Mouse (Mus musculus): ENCODE measurements around the gene Gm20388. TPM values are rescaled to one million over a fixed set of nuclear protein-coding genes. Genes with fewer than 3 reads are reported as not detected.

Gene Gm20388
- total and polyA plus RNA-seq, 2 experiments from 2014 or later, result 51.3 TPM; not detected in 1

DNA sequence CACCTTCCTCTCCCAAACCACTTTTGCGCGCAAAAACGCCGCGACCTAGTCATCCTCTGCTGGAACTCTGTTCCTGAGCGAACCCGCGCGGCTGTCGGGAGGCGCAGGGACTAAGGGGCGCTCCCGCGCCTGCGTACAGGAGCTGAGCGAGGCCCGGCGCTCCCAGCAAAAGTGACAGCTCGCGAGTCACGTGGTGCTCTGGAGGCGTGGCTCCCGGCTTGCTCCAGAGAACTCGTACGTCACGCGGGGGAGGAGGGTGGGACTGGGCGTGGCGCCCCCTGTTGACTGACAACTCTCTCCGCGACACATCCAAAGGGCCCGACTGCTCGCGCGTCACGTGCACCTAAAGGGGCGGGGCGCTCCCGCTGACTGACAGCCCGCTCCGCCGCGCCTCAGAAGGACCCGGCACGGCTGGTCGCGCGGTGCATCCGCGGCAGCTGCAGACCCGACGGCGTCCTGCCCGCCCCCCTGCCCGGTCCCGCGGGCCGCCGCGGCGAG, 203.2 kb downstream of the Gm20388 start, which contains the start of gene 6430548M08Rik:
Gene 6430548M08Rik (plus strand): TSS at position 395 of the 498 bp plus-strand sequence.
- peak; percentile 57; the same call in 1 of the 2 replicates for TF ChIP-seq CTCF (IDR thresholded peaks at IDR 0.05; ENCODE audit: low read depth)
- ATAC-seq, result peak; percentile 97
- Histone ChIP-seq H3K4me2 (ENCODE audit: low read depth) (peak within 1 kb of the TSS; percentile 84), H3K36me3 (ENCODE audit: insufficient read depth) (no peaks in the 10 kb centered on the region), H3K9ac (peak within 1 kb of the TSS; percentile 84), H3K27me3 (ENCODE audit: insufficient read depth, low read length) (no peaks in the 10 kb centered on the region), H3K4me1 (ENCODE audit: insufficient read depth) (no peaks in the 10 kb centered on the region), H3K9me3 (ENCODE audit: low read length) (no peaks in the 10 kb centered on the region), H3K4me3 (ENCODE audit: low read depth, low read length) (peak within 1 kb of the TSS; percentile 84), H3K27ac (ENCODE audit: low read depth, low read length) (peak within 1 kb of the TSS; percentile 79)
- WGBS, result under 1% methylated on average over 61 of the region's 61 CpGs
- DNase-seq, result peak; percentile 100

- H3K4me3 ChIP-seq (ENCODE audit: low read depth, low read length), result peak overlapping the region; percentile 84
- no peaks in the 10 kb centered on the region for H3K9me3 ChIP-seq (ENCODE audit: low read length)
- no peaks in the 10 kb centered on the region for H3K27me3 ChIP-seq (ENCODE audit: insufficient read depth, low read length)
- no peak for TF ChIP-seq CTCF (IDR thresholded peaks at IDR 0.05; ENCODE audit: low read depth)
- DNase-seq (no peak), ATAC-seq (peak; percentile 25; the same call in 1 of the 2 replicates)
- WGBS, result 1% methylated on average over 46 of the region's 46 CpGs
- H3K9ac ChIP-seq, result peak overlapping the region; percentile 84
- H3K4me1 ChIP-seq (ENCODE audit: insufficient read depth), result no peaks in the 10 kb centered on the region
- H3K4me2 ChIP-seq (ENCODE audit: low read depth), result peak overlapping the region; percentile 77
- peak overlapping the region; percentile 79 for H3K27ac ChIP-seq (ENCODE audit: low read depth, low read length)
- H3K36me3 ChIP-seq (ENCODE audit: insufficient read depth), result no peaks in the 10 kb centered on the region
Observed at GRCm38 (mm10) chr8:120114315-120114841, 203.7 kb downstream of the Gm20388 start.

DNA sequence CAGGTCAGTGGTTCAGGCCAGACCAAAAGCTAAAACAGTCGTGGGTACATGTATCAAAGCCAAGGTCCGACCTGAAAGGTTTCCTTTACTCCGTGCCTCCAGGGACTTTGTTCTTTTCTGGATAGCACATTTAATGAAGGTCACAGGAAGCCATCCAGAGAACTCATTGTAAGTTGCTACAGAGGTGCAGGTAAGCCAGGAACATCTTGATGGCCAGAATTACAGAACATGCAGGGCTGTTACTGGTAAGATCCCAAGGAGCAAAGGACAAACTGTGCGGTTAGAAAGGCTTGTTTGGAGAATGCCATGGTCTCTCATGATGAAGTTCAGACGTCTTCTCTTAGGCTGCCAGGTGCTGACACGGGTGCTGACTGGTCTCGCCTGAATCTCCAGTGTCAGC, 206.0 kb downstream of the Gm20388 start:
- no peak for TF ChIP-seq CTCF (IDR thresholded peaks at IDR 0.05; ENCODE audit: low read depth)
- no peak overlapping the region for H3K9ac ChIP-seq
- no peak for DNase-seq

GRCm38 (mm10) chr8:120118162-120118561, 207.5 kb downstream of the Gm20388 start:
- Histone ChIP-seq H3K27ac (ENCODE audit: low read depth, low read length) (no peak overlapping the region), H3K4me2 (ENCODE audit: low read depth) (no peak overlapping the region), H3K4me3 (ENCODE audit: low read depth, low read length) (no peak overlapping the region), H3K27me3 (ENCODE audit: insufficient read depth, low read length) (no peaks in the 10 kb centered on the region), H3K36me3 (ENCODE audit: insufficient read depth) (no peaks in the 10 kb centered on the region), H3K9me3 (ENCODE audit: low read length) (no peaks in the 10 kb centered on the region), H3K4me1 (ENCODE audit: insufficient read depth) (no peaks in the 10 kb centered on the region), H3K9ac (no peak overlapping the region)
- DNase-seq, result no peak
- 84% methylated on average over 9 of the region's 9 CpGs for WGBS
- no peak for TF ChIP-seq CTCF (IDR thresholded peaks at IDR 0.05; ENCODE audit: low read depth)
- ATAC-seq, result no peak

More for the DNA sequence above, 206.0 kb downstream of the Gm20388 start:
- Histone ChIP-seq H3K36me3 (ENCODE audit: insufficient read depth) (no peaks in the 10 kb centered on the region), H3K27ac (ENCODE audit: low read depth, low read length) (no peak overlapping the region), H3K4me1 (ENCODE audit: insufficient read depth) (no peaks in the 10 kb centered on the region), H3K4me2 (ENCODE audit: low read depth) (no peak overlapping the region), H3K27me3 (ENCODE audit: insufficient read depth, low read length) (no peaks in the 10 kb centered on the region), H3K4me3 (ENCODE audit: low read depth, low read length) (no peak overlapping the region), H3K9me3 (ENCODE audit: low read length) (no peaks in the 10 kb centered on the region)
- ATAC-seq, result no peak
- WGBS, result 75% methylated on average over 7 of the region's 7 CpGs

- Histone ChIP-seq H3K9me3 (ENCODE audit: low read length) (no peaks in the 10 kb centered on the region), H3K4me3 (ENCODE audit: low read depth, low read length) (no peak overlapping the region), H3K27ac (ENCODE audit: low read depth, low read length) (no peak overlapping the region), H3K4me1 (ENCODE audit: insufficient read depth) (no peaks in the 10 kb centered on the region), H3K36me3 (ENCODE audit: insufficient read depth) (no peaks in the 10 kb centered on the region), H3K4me2 (ENCODE audit: low read depth) (no peak overlapping the region), H3K27me3 (ENCODE audit: insufficient read depth, low read length) (no peaks in the 10 kb centered on the region), H3K9ac (no peak overlapping the region)
- 68% methylated on average over 5 of the region's 5 CpGs for WGBS
- no peak for TF ChIP-seq CTCF (IDR thresholded peaks at IDR 0.05; ENCODE audit: low read depth)
- ATAC-seq (no peak), DNase-seq (no peak)
Observed at GRCm38 (mm10) chr8:120118847-120119246, 208.2 kb downstream of the Gm20388 start.

- Histone ChIP-seq H3K9ac (0 out of 2 replicates have a peak overlapping the region, but pooled peaks have one; percentile 10), H3K27ac (ENCODE audit: low read depth, low read length) (no peak overlapping the region), H3K4me3 (ENCODE audit: low read depth, low read length) (no peak overlapping the region), H3K36me3 (ENCODE audit: insufficient read depth) (no peaks in the 10 kb centered on the region), H3K9me3 (ENCODE audit: low read length) (no peaks in the 10 kb centered on the region), H3K27me3 (ENCODE audit: insufficient read depth, low read length) (no peaks in the 10 kb centered on the region), H3K4me1 (ENCODE audit: insufficient read depth) (no peaks in the 10 kb centered on the region), H3K4me2 (ENCODE audit: low read depth) (no peak overlapping the region)
- WGBS, result 60% methylated on average over 3 of the region's 3 CpGs
- ATAC-seq (no peak; the same call in 1 of the 2 replicates), DNase-seq (no peak)
- no peak for TF ChIP-seq CTCF (IDR thresholded peaks at IDR 0.05; ENCODE audit: low read depth)
Observed at GRCm38 (mm10) chr8:120119429-120119828, 208.8 kb downstream of the Gm20388 start.

- H3K9me3 ChIP-seq (ENCODE audit: low read length), result no peaks in the 10 kb centered on the region
- WGBS, result 62% methylated on average over 6 of the region's 6 CpGs
- no peak for ATAC-seq
- no peak for DNase-seq
- no peak overlapping the region for H3K4me3 ChIP-seq (ENCODE audit: low read depth, low read length)
- H3K4me2 ChIP-seq (ENCODE audit: low read depth), result no peak overlapping the region
- H3K27ac ChIP-seq (ENCODE audit: low read depth, low read length), result no peak overlapping the region
- H3K9ac ChIP-seq, result 0 out of 2 replicates have a peak overlapping the region, but pooled peaks have one; percentile 10
- TF ChIP-seq CTCF (IDR thresholded peaks at IDR 0.05; ENCODE audit: low read depth), result no peak
- H3K36me3 ChIP-seq (ENCODE audit: insufficient read depth), result no peaks in the 10 kb centered on the region
- no peaks in the 10 kb centered on the region for H3K4me1 ChIP-seq (ENCODE audit: insufficient read depth)
- no peaks in the 10 kb centered on the region for H3K27me3 ChIP-seq (ENCODE audit: insufficient read depth, low read length)
Observed at GRCm38 (mm10) chr8:120119931-120120330, 209.3 kb downstream of the Gm20388 start.

Measured in forebrain, postnatal 0 days (tissue).